Mouse (Mus musculus) C2C12 (cell line): ENCODE results near the gene Slc48a1. TPM values are rescaled to one million over a fixed set of nuclear protein-coding genes. Genes with fewer than 3 reads are reported as not detected.

Experiments
- H3K27me3 ChIP-seq: one replicate; pipeline ENCODE4 v1.6.1; 2011; ENCODE audit not compliant: control insufficient read depth, insufficient read depth, insufficient read length
- H3K36me3 ChIP-seq: one replicate; pipeline ENCODE4 v1.6.1; 2011; ENCODE audit not compliant: control insufficient read depth, insufficient read depth
- H3K4me3 ChIP-seq: one replicate; pipeline ENCODE4 v1.5.1; 2011; ENCODE audit warnings: mild to moderate bottlenecking, control low read depth; ENCODE audit not compliant: poor library complexity, insufficient read depth, severe bottlenecking
- H3K79me2 ChIP-seq: one replicate; pipeline ENCODE4 v1.6.1; 2011; ENCODE audit not compliant: control insufficient read depth, insufficient read depth
- H3K79me3 ChIP-seq: one replicate; pipeline ENCODE4 v1.6.1; 2011; ENCODE audit warnings: low read depth, control low read depth
- H3ac ChIP-seq: one replicate; pipeline ENCODE3; 2011; ENCODE audit warnings: low read depth; ENCODE audit not compliant: control insufficient read depth, insufficient read length
- CEBPB ChIP-seq: IDR thresholded peaks from one replicate; pipeline ENCODE4 v1.6.1; 2011; ENCODE audit warnings: low read depth, mild to moderate bottlenecking, control low read depth, moderate library complexity
- CTCF ChIP-seq: IDR thresholded peaks from one replicate; pipeline ENCODE4 v1.5.1; 2011; ENCODE audit not compliant: control insufficient read depth, insufficient read depth, insufficient read length
- FOSL1 ChIP-seq: IDR thresholded peaks from one replicate; pipeline ENCODE4 v1.8.0; 2011; ENCODE audit warnings: mild to moderate bottlenecking, low read length; ENCODE audit not compliant: poor library complexity, insufficient read depth, severe bottlenecking
- MAX ChIP-seq: IDR thresholded peaks from one replicate; pipeline ENCODE4 v1.6.1; 2011; ENCODE audit warnings: mild to moderate bottlenecking, control low read depth
- MYOD1 ChIP-seq: IDR thresholded peaks from one replicate; pipeline ENCODE4 v1.6.1; 2011; ENCODE audit warnings: low read depth; ENCODE audit not compliant: control insufficient read depth, insufficient read length
- MYOG ChIP-seq: IDR thresholded peaks from one replicate; pipeline ENCODE4 v1.6.1; 2011; ENCODE audit not compliant: control insufficient read depth, insufficient read length; ENCODE audit errors: extremely low read depth
- USF1 ChIP-seq: IDR thresholded peaks from one replicate; pipeline ENCODE4 v1.6.1; 2011; ENCODE audit warnings: low read depth, mild to moderate bottlenecking, control low read depth, moderate library complexity
- polyA plus RNA-seq: library from polyadenylated mRNA; unstranded; fragments of >200 nt; fragmentation: generic; extraction: Trizol; gene quantifications from one replicate; pipeline ENCODE4 v1.2.1, GENCODE M21; 2012; ENCODE audit warnings: missing spikeins

Gene Slc48a1
- polyA plus RNA-seq, 1 experiment: 148 TPM

DNA sequence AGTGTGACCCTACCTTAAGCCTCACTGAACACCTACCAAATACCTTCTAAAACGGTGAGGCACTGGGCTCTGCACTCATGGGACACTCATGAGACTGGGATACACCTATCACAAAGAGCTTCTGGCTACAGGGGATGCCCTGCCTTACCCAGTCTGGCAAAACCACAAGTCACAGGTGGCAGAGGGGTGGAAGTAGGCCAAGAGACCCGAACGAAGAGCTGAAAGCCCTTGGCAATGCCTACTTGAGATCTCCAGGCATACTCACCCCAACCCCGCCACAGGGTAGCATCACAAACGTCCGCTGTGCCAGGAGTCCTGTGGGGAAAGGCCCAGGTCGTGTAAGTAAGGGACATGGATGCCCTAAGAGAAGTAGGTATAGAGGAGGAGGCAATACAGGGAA lies 23.5 kb downstream of the Slc48a1 start:
- peaks cover 83% of the 10 kb centered on the region for H3K36me3 ChIP-seq
- TF ChIP-seq MYOG (no peak), CTCF (no peak), USF1 (no peak)
- H3K79me2 ChIP-seq: no peaks in the 10 kb centered on the region
- H3K27me3 ChIP-seq: no peaks in the 10 kb centered on the region
- no peak overlapping the region for H3K4me3 ChIP-seq
- no peak overlapping the region for H3ac ChIP-seq
- H3K79me3 ChIP-seq: no peaks in the 10 kb centered on the region

DNA sequence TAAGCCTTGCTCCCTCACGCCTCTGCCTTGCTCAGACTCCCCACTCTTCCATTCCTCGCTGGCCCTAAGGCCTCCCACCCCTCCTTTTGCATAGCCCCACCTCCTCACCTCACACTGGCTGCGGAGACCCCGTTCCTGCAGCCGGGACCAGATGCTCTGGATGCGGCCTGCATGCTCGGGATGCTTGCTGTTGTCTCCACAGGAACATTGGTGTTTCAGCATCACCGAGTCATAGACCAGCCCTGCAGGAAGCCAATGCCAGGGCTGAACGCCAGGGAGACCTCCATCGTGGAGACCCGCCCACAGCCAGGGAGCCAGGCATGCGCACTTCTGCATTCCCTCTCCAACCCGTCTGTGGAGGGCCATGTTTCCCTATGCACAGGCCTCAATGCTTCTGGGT lies 24.3 kb downstream of the Slc48a1 start:
- no peaks in the 10 kb centered on the region for H3K79me2 ChIP-seq
- H3K4me3 ChIP-seq: no peak overlapping the region
- no peak for TF ChIP-seq MYOD1
- no peak for TF ChIP-seq MYOG
- no peak for TF ChIP-seq USF1
- TF ChIP-seq MAX: no peak
- TF ChIP-seq CEBPB: no peak
- no peak for TF ChIP-seq FOSL1
- no peak for TF ChIP-seq CTCF
- H3K27me3 ChIP-seq: no peaks in the 10 kb centered on the region
- H3ac ChIP-seq: no peak overlapping the region
- peaks cover 83% of the 10 kb centered on the region for H3K36me3 ChIP-seq
- H3K79me3 ChIP-seq: no peaks in the 10 kb centered on the region

DNA sequence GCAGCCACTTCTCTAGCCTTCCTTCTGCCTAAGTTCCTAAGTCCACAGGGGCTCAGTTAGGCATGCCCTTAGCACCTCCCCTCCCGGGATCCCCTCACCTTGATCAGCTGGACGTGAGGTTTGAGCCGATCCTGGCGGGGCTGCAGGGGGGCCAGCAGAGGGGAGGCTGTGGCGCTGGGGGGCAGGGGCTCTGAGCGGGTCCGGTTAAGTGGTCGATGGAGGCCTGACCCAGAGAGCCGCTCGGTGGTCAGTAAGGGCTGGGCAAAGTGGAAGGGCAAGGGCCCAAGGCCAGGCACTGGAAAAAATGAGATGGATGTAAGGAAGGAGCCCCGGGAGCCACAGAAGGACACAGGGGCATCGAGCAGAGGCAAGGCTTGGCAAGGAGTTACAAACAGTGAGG lies 29.5 kb downstream of the Slc48a1 start:
- peaks cover 73% of the 10 kb centered on the region for H3K36me3 ChIP-seq
- no peak overlapping the region for H3ac ChIP-seq
- H3K27me3 ChIP-seq: no peaks in the 10 kb centered on the region
- peaks cover 9% of the 10 kb centered on the region for H3K79me3 ChIP-seq
- H3K79me2 ChIP-seq: peaks cover 25% of the 10 kb centered on the region
- no peak overlapping the region for H3K4me3 ChIP-seq
- TF ChIP-seq MAX (no peak), MYOG (no peak), CTCF (no peak), FOSL1 (no peak), CEBPB (no peak), USF1 (no peak), MYOD1 (no peak)

DNA sequence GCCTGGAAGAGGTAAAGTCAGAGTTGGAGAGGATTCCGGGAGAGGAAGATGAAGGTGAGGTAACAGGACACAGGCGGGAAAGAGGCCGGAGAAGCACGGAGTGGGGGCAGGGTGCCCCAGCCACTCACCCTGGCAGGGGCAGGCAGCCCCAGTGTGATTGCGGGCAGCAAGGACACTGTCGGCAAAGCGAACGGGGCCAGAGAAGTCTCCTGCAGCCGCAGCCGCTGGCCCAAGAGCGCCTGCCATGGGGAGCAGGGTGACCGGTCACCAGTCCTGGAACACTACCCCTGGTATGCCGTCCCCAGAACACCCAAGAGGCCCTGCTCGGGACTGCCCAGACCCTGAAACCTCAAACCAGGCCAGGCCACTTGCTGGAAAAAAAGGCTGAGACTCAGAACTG lies 30.2 kb downstream of the Slc48a1 start:
- peaks cover 15% of the 10 kb centered on the region for H3K79me3 ChIP-seq
- no peak overlapping the region for H3K4me3 ChIP-seq
- peaks cover 31% of the 10 kb centered on the region for H3K79me2 ChIP-seq
- TF ChIP-seq MYOG: no peak
- TF ChIP-seq USF1: no peak
- no peak for TF ChIP-seq MYOD1
- no peak for TF ChIP-seq FOSL1
- no peak for TF ChIP-seq CEBPB
- no peak for TF ChIP-seq CTCF
- no peak for TF ChIP-seq MAX
- H3K36me3 ChIP-seq: peaks cover 75% of the 10 kb centered on the region
- H3ac ChIP-seq: no peak overlapping the region
- H3K27me3 ChIP-seq: no peaks in the 10 kb centered on the region

DNA sequence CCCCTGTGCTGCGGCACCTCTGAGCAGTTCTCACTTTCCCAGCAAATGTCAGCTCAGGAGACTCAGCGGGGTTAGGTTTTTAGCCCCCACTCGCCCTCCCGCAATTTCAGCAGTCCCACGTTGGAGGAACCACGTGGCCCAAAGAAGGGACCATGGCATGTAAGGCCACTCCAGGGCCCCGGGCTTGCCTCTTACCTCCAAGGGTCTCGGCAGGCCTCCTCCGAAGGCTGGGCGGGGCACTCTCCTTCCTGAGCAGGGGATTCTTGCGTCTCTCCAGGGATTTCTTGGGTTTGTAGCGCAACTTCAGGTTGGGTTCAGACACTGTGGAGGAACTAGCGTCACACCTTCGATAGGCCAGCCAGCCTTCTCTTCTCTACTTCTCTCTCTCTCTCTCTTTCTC lies 30.9 kb downstream of the Slc48a1 start:
- Histone ChIP-seq H3K36me3 (peaks cover 78% of the 10 kb centered on the region), H3K79me3 (peaks cover 22% of the 10 kb centered on the region), H3ac (no peak overlapping the region), H3K27me3 (no peaks in the 10 kb centered on the region), H3K79me2 (peaks cover 38% of the 10 kb centered on the region), H3K4me3 (no peak overlapping the region)
- TF ChIP-seq FOSL1 (no peak), USF1 (no peak), CEBPB (no peak)

DNA sequence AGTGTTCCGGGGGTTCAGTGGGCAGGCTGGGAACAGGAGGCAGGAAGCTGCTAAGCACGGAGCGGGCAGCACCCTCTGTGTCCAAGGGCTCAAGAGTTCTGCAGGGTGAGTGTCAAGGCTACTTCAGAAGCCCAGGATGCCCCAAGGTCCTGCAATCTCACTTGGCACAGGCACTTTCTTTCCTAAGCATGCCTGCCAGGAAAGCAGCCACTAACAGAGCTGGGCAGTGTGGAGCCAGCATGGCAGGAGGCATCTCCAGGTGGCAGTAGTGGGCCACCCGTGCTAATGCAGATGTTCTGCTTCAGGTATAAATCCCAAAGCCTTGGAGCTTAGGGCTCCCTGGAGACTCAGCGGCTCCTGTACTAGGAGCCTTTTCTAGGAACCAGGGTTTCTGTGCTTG lies 31.6 kb downstream of the Slc48a1 start:
- no peak overlapping the region for H3ac ChIP-seq
- no peak overlapping the region for H3K4me3 ChIP-seq
- peaks cover 71% of the 10 kb centered on the region for H3K36me3 ChIP-seq
- H3K79me3 ChIP-seq: peaks cover 26% of the 10 kb centered on the region
- peaks cover 46% of the 10 kb centered on the region for H3K79me2 ChIP-seq
- TF ChIP-seq CTCF: peak; percentile 54
- no peak for TF ChIP-seq FOSL1
- TF ChIP-seq CEBPB: no peak
- H3K27me3 ChIP-seq: no peaks in the 10 kb centered on the region
